20 mouse cellular contexts compared by ENCODE assay signal in genomic region chr7:78023591-78023990, GRCm38 (mm10).
DNase-seq lines count a peak whose midpoint lies in the region; ATAC-seq lines count a peak whose summit lies in the region.
"Had no signal": no experiment of that assay in that cellular context is flagged by ENCODE, and none has a peak within 500 bp of the region (broad histone marks: within the 10 kb centered on the region; RNA-seq: fewer than 3 reads in every experiment).

No protein-coding gene starts in this region.

- peak; percentile 57 to 89 for DNase-seq in adrenal gland, adult (ENCODE audit: inconsistent age in 2 of 2, low spot score in 1 of 2)
- no peak for DNase-seq in adrenal gland, postnatal 4 days (ENCODE audit: low spot score in 2 of 2)
- peak; percentile 20 for DNase-seq in Muller cell, postnatal 12 days (ENCODE audit: inconsistent ontology term)
- DNase-seq in adrenal gland, postnatal 10 days, result peak; percentile 26
- DNase-seq in fat pad, adult 2 months (ENCODE audit: extremely low read depth, low read depth, low spot score), result peak; percentile 80
- no peak for DNase-seq in thymus, postnatal 36 days
- DNase-seq: cerebellum, adult 11 months; cerebellum, adult 8-10 months; cerebellum, postnatal 25 days; gastrocnemius, adult 2 months; gastrocnemius, postnatal 25 days; heart, adult 18-20 months; heart, postnatal 10 days; heart, postnatal 4 days had no signal

- no peak for ATAC-seq in erythroid progenitor cell, adult 5-6 weeks (replicated peaks; ENCODE audit: low FRiP score, poor library complexity, severe bottlenecking)
- ATAC-seq in granulocyte monocyte progenitor cell, adult 5-6 weeks (replicated peaks; ENCODE audit: poor library complexity, severe bottlenecking), result no peak
- ATAC-seq: forebrain, embryonic 14.5 days; hindbrain, embryonic 16.5 days; inflammation-experienced regulatory T-cells, adult 6 months; intestine, postnatal 0 days had no signal

Comparison
In these comparisons a context has a peak if more than half of its experiments do, and no peak if none do; other contexts are left out.
1. DNase-seq: peak in adrenal gland, adult (2 of 2), Muller cell, postnatal 12 days (single experiment), adrenal gland, postnatal 10 days (single experiment) and fat pad, adult 2 months (single experiment); none in adrenal gland, postnatal 4 days (0 of 2) and thymus, postnatal 36 days (0 of 2).